Mouse (Mus musculus): Measurements from ENCODE around the gene Ggta1. TPM values are rescaled to one million over a fixed set of nuclear protein-coding genes. Genes with fewer than 3 reads are reported as not detected.
A peak's percentile ranks its signal among the peaks of the same experiment; 100 is the strongest.

Ggta1 gene
- polyA plus RNA-seq, 1 experiment from 2014 or later: 39.4 TPM

DNA sequence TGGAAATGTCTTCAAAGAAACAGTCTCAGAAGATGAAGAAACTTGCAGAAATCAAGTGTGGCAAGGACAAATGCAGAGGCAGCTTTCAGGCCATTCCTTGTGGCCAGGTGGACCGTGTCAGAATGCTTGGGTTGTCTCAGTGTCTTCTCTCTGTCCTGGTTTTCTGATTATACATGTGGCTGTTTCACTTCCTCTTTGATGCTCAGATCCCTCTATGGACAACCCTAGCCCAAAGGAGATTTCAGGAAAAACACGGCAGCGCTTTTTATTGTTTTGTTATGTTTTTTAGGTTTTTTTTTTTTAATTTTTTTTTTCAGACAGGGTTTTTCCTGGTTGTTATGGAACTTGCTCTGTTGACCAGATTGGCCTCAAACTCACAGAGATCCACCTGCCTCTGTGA, 35.9 kb upstream of the Ggta1 start:
- no peaks in the 10 kb centered on the region for H3K9me3 ChIP-seq (ENCODE audit: control insufficient read depth, low read length)

DNA sequence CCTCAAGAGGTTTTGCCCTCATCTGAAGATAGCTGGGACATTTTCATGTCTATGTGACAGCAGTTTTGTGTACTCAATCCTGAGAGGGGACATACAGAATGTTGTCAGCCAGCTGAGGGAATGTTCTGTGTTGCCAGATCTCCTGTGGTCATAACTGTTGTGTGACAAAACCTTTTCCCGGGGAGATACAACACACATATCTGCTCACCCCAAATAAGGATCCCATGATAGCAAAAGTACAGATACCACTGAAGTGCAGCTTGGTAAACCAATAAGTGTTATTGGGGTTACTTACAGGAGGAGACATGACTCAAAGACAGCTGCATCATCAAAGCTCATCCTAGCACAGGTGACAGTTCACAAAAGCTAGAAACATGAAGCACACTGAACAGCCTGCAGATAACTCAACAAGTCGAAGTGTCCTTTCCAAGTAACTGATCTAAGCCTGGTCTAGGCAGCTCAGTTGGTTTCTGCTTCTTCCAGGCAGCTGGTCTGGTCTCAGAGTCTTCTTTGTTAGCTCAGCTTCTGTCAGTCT, 34.7 kb upstream of the Ggta1 start:
- no peaks in the 10 kb centered on the region for H3K36me3 ChIP-seq (ENCODE audit: control insufficient read depth, insufficient read depth, low read length)
- no peak overlapping the region for H3K4me2 ChIP-seq (ENCODE audit: low read length)
- no peak overlapping the region for H3K9ac ChIP-seq (ENCODE audit: low read length)
- H3K4me1 ChIP-seq (ENCODE audit: control insufficient read depth in 2 of 2, insufficient read depth in 2 of 2, low read length in 2 of 2): peaks cover 16 to 21% of the 10 kb centered on the region in 2 experiments
- 72% methylated on average over 2 of the region's 2 CpGs for WGBS
- no peaks in the 10 kb centered on the region for H3K9me3 ChIP-seq (ENCODE audit: control insufficient read depth, low read length)
- H3K27ac ChIP-seq (replicated peaks in 1 of 2; ENCODE audit: control insufficient read depth in 1 of 2, insufficient read depth in 1 of 2, low read depth in 2 of 2, low read length in 2 of 2): no peak overlapping the region
- H3K27me3 ChIP-seq (ENCODE audit: control insufficient read depth, insufficient read depth, low read length): no peaks in the 10 kb centered on the region
- ATAC-seq (ENCODE audit: insufficient number of reproducible peaks, insufficient read depth, low FRiP score, low read depth): no peak
- no peak overlapping the region for H3K4me3 ChIP-seq (ENCODE audit: control insufficient read depth in 1 of 2, insufficient read depth in 1 of 2, low read depth in 1 of 2, low read length in 2 of 2)

More for the DNA sequence above, 35.9 kb upstream of the Ggta1 start:
- 83% methylated on average over 3 of the region's 3 CpGs for WGBS
- H3K4me1 ChIP-seq (ENCODE audit: control insufficient read depth in 2 of 2, insufficient read depth in 2 of 2, low read length in 2 of 2): peaks cover 28 to 33% of the 10 kb centered on the region in 2 experiments
- H3K4me2 ChIP-seq (ENCODE audit: low read length): no peak overlapping the region
- no peaks in the 10 kb centered on the region for H3K27me3 ChIP-seq (ENCODE audit: control insufficient read depth, insufficient read depth, low read length)
- ATAC-seq (ENCODE audit: insufficient number of reproducible peaks, insufficient read depth, low FRiP score, low read depth): no peak
- no peaks in the 10 kb centered on the region for H3K36me3 ChIP-seq (ENCODE audit: control insufficient read depth, insufficient read depth, low read length)
- H3K27ac ChIP-seq (replicated peaks in 1 of 2; ENCODE audit: control insufficient read depth in 1 of 2, insufficient read depth in 1 of 2, low read depth in 2 of 2, low read length in 2 of 2): no peak overlapping the region
- no peak overlapping the region for H3K9ac ChIP-seq (ENCODE audit: low read length)
- H3K4me3 ChIP-seq (ENCODE audit: control insufficient read depth in 1 of 2, insufficient read depth in 1 of 2, low read depth in 1 of 2, low read length in 2 of 2): no peak overlapping the region

DNA sequence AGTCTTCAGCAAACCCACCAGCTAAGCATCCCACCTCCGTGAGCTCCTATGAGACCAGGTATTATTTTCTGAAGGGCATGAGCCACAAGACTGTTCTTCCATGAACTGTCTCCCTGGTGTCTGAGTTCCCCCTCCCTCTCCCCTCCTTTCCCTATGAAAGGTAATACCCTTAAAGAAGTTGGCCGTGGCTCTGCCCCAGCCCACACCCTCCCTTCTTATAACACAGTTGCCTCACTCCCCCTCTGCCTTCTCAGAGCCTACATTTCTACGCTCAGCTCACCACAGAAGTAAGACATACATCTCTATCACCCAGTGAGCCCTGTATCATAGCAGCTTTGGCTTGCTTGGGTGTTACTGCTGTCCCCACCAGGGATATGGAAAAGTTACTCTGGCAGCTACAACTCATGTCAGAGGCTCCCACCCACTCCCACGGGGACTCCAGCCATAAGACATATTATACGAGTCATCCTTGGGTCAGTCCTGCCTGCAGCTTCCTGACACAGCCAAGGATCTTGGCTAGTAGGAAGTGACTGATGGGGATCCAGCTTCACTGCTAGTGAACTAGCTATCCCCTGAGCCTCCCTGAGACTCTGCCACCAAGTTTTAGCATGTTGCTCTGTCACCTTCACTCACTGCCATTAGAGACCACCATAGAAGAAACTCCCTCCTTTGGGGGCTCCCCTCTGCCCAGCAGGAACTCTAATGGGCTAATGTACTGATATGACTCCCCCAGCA, 33.4 kb upstream of the Ggta1 start:
- Histone ChIP-seq H3K9ac (ENCODE audit: low read length) (no peak overlapping the region), H3K27ac (replicated peaks in 1 of 2; ENCODE audit: control insufficient read depth in 1 of 2, insufficient read depth in 1 of 2, low read depth in 2 of 2, low read length in 2 of 2) (peak overlapping the region; percentile 25 to 49), H3K27me3 (ENCODE audit: control insufficient read depth, insufficient read depth, low read length) (no peaks in the 10 kb centered on the region), H3K9me3 (ENCODE audit: control insufficient read depth, low read length) (no peaks in the 10 kb centered on the region), H3K4me3 (ENCODE audit: control insufficient read depth in 1 of 2, insufficient read depth in 1 of 2, low read depth in 1 of 2, low read length in 2 of 2) (no peak overlapping the region), H3K4me2 (ENCODE audit: low read length) (no peak overlapping the region; the same call in 1 of the 2 replicates), H3K36me3 (ENCODE audit: control insufficient read depth, insufficient read depth, low read length) (no peaks in the 10 kb centered on the region), H3K4me1 (ENCODE audit: control insufficient read depth in 2 of 2, insufficient read depth in 2 of 2, low read length in 2 of 2) (peaks cover 12 to 13% of the 10 kb centered on the region in 2 experiments)
- no peak for ATAC-seq (ENCODE audit: insufficient number of reproducible peaks, insufficient read depth, low FRiP score, low read depth)
- WGBS: 50% methylated on average over 5 of the region's 5 CpGs

DNA sequence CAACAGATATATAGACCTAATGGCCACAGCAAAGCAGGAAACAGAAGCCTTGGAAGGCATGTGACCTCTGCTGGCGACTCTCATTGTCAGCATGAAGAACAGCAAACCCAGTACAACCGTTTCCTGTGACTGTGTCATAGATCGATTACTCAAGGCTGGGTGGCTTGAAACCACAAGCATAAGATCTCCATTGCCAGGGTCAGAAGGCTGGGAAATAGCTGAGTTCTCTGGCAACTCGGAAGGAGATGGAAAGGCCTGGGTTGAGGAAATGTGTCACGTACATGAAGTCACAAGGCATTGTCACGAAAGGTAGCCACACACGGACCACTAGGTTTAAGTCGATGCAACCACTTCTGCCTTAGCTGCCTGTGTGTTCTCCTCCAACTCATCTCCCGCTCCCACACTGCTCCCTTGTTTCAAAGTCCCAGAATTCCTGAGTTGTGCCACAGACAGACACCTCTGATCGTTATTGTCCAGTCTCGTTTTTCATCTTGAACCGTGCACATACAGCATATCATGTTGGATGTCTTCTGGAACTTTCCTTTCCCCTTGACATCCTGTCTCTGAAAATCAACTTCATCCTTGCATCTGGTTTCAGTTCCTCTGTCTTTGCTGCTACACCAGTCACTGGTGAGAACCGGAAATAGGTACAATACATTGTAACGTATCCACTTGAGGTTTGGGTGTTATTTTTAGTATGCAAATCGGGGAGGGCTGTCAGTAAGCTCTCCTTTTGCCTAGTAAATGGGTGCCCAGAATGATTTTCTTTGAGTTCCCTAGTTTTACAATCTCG, 32.7 kb upstream of the Ggta1 start:
- Histone ChIP-seq H3K9ac (ENCODE audit: low read length) (no peak overlapping the region), H3K27me3 (ENCODE audit: control insufficient read depth, insufficient read depth, low read length) (no peaks in the 10 kb centered on the region), H3K27ac (replicated peaks in 1 of 2; ENCODE audit: control insufficient read depth in 1 of 2, insufficient read depth in 1 of 2, low read depth in 2 of 2, low read length in 2 of 2) (peak overlapping the region; percentile 21 to 43; a peak in 3 of 4 replicates), H3K4me3 (ENCODE audit: control insufficient read depth in 1 of 2, insufficient read depth in 1 of 2, low read depth in 1 of 2, low read length in 2 of 2) (no peak overlapping the region), H3K9me3 (ENCODE audit: control insufficient read depth, low read length) (no peaks in the 10 kb centered on the region), H3K4me2 (ENCODE audit: low read length) (no peak overlapping the region; the same call in 1 of the 2 replicates), H3K36me3 (ENCODE audit: control insufficient read depth, insufficient read depth, low read length) (no peaks in the 10 kb centered on the region), H3K4me1 (ENCODE audit: control insufficient read depth in 2 of 2, insufficient read depth in 2 of 2, low read length in 2 of 2) (peaks cover 12 to 15% of the 10 kb centered on the region in 2 experiments)
- 60% methylated on average over 16 of the region's 16 CpGs for WGBS
- no peak for ATAC-seq (ENCODE audit: insufficient number of reproducible peaks, insufficient read depth, low FRiP score, low read depth)

- Histone ChIP-seq H3K36me3 (ENCODE audit: control insufficient read depth, insufficient read depth, low read length) (no peaks in the 10 kb centered on the region), H3K4me1 (ENCODE audit: control insufficient read depth in 2 of 2, insufficient read depth in 2 of 2, low read length in 2 of 2) (peaks cover 15 to 22% of the 10 kb centered on the region in 2 experiments), H3K27me3 (ENCODE audit: control insufficient read depth, insufficient read depth, low read length) (no peaks in the 10 kb centered on the region), H3K4me3 (ENCODE audit: control insufficient read depth in 1 of 2, insufficient read depth in 1 of 2, low read depth in 1 of 2, low read length in 2 of 2) (no peak overlapping the region), H3K27ac (replicated peaks in 1 of 2; ENCODE audit: control insufficient read depth in 1 of 2, insufficient read depth in 1 of 2, low read depth in 2 of 2, low read length in 2 of 2) (no peak overlapping the region), H3K9ac (ENCODE audit: low read length) (no peak overlapping the region), H3K4me2 (ENCODE audit: low read length) (no peak overlapping the region), H3K9me3 (ENCODE audit: control insufficient read depth, low read length) (no peaks in the 10 kb centered on the region)
- WGBS: 82% methylated on average over 7 of the region's 7 CpGs
- ATAC-seq (ENCODE audit: insufficient number of reproducible peaks, insufficient read depth, low FRiP score, low read depth): no peak
Measured at GRCm38 (mm10) chr2:35493566-35493965, 30.5 kb upstream of the Ggta1 start.

- no peaks in the 10 kb centered on the region for H3K27me3 ChIP-seq (ENCODE audit: control insufficient read depth, insufficient read depth, low read length)
- H3K4me1 ChIP-seq (ENCODE audit: control insufficient read depth in 2 of 2, insufficient read depth in 2 of 2, low read length in 2 of 2): peaks cover 17 to 22% of the 10 kb centered on the region in 2 experiments
- H3K4me3 ChIP-seq (ENCODE audit: control insufficient read depth in 1 of 2, insufficient read depth in 1 of 2, low read depth in 1 of 2, low read length in 2 of 2): no peak overlapping the region
- no peak overlapping the region for H3K27ac ChIP-seq (replicated peaks in 1 of 2; ENCODE audit: control insufficient read depth in 1 of 2, insufficient read depth in 1 of 2, low read depth in 2 of 2, low read length in 2 of 2)
- no peak for ATAC-seq (ENCODE audit: insufficient number of reproducible peaks, insufficient read depth, low FRiP score, low read depth)
- 92% methylated on average over 24 of the region's 24 CpGs for WGBS
- no peak overlapping the region for H3K9ac ChIP-seq (ENCODE audit: low read length)
- H3K9me3 ChIP-seq (ENCODE audit: control insufficient read depth, low read length): no peaks in the 10 kb centered on the region
- no peaks in the 10 kb centered on the region for H3K36me3 ChIP-seq (ENCODE audit: control insufficient read depth, insufficient read depth, low read length)
- no peak overlapping the region for H3K4me2 ChIP-seq (ENCODE audit: low read length)
Measured at GRCm38 (mm10) chr2:35491151-35491550, 28.1 kb upstream of the Ggta1 start.

DNA sequence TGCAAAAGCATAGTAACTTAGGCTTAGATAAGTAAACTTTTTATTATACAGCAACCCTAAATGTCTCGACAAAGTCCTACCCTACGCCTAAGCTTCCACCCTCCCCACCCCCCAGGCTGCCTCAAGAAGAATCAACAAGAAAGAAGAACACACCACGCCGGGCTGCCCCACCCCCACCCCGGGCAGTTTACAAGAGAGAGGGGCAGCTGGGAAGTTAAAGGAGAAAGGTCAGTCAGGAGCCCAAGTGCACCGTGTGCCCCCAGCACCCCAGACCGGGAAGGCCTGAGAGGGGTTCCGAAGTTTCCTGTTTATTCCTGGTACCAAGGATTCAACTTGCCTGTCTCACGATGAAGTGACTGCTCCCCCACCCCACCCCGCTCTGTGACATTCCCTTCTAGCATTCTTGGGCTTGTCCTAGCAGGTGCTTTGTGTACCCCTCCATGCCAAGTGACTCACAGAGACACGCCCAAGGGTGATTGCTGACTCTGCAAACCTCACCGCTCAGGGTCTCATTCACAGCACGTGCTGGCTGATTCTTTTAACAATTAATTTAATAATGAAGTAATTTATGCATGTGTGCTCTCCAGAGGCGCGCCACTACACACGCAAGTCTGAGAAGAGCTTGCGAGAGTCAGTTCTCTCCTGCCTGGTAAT, 27.6 kb upstream of the Ggta1 start:
- no peak overlapping the region for H3K9ac ChIP-seq (ENCODE audit: low read length)
- no peaks in the 10 kb centered on the region for H3K9me3 ChIP-seq (ENCODE audit: control insufficient read depth, low read length)
- no peak for ATAC-seq (ENCODE audit: insufficient number of reproducible peaks, insufficient read depth, low FRiP score, low read depth)
- H3K27me3 ChIP-seq (ENCODE audit: control insufficient read depth, insufficient read depth, low read length): no peaks in the 10 kb centered on the region
- peaks cover 13 to 16% of the 10 kb centered on the region in 2 experiments for H3K4me1 ChIP-seq (ENCODE audit: control insufficient read depth in 2 of 2, insufficient read depth in 2 of 2, low read length in 2 of 2)
- H3K27ac ChIP-seq (replicated peaks in 1 of 2; ENCODE audit: control insufficient read depth in 1 of 2, insufficient read depth in 1 of 2, low read depth in 2 of 2, low read length in 2 of 2): 0 out of 4 replicates have a peak overlapping the region, but pooled peaks of 1 of the 2 experiments have one; percentile 33
- no peaks in the 10 kb centered on the region for H3K36me3 ChIP-seq (ENCODE audit: control insufficient read depth, insufficient read depth, low read length)
- H3K4me3 ChIP-seq (ENCODE audit: control insufficient read depth in 1 of 2, insufficient read depth in 1 of 2, low read depth in 1 of 2, low read length in 2 of 2): no peak overlapping the region
- peak overlapping the region; percentile 31; the same call in 1 of the 2 replicates for H3K4me2 ChIP-seq (ENCODE audit: low read length)
- WGBS: 34% methylated on average over 17 of the region's 17 CpGs
